Mouse (Mus musculus): ENCODE results near the gene Rcbtb2. TPM values are rescaled to one million over a fixed set of nuclear protein-coding genes. Genes with fewer than 3 reads are reported as not detected.
A peak's percentile ranks its signal among the peaks of the same experiment; 100 is the strongest.
"Not testable (repeated sequence)": the region's sequence is repeated elsewhere in the genome, so short reads cannot be mapped to it uniquely, and the experiment has no call there.

Gene Rcbtb2
- polyA plus RNA-seq (2012; rRNA removed): 11.8 and 17.0 TPM in 2 replicates

DNA sequence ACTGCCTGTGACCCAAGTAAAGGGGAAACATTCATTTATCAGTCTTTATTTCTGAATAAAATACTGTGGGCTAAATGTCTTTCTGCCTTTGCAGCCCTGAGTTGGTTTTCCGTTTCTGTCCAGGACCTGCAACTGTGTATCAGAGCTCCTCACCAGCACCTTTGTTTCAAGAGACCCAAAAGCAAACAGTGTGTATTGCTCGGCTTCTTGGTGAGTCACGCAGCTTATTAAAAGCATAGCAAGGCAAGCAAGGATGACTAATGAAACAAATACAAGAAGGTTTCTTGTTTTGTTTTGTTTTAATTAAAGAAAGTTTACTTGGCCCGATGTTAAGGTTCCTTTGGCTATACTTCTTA is at the start of gene Rcbtb2:
Rcbtb2 (plus strand) TSS at position 115 of the 356 bp plus-strand sequence.
- no peak for DNase-seq (ENCODE audit: low read depth, low spot score)
- WGBS: 19% methylated on average over 4 of the region's 4 CpGs

- DNase-seq (ENCODE audit: low read depth, low spot score): no peak
- 58% methylated on average over 2 of the region's 2 CpGs for WGBS
Measured at GRCm38 (mm10) chr14:73083563-73083962, 39.3 kb upstream of the Rcbtb2 start.

DNA sequence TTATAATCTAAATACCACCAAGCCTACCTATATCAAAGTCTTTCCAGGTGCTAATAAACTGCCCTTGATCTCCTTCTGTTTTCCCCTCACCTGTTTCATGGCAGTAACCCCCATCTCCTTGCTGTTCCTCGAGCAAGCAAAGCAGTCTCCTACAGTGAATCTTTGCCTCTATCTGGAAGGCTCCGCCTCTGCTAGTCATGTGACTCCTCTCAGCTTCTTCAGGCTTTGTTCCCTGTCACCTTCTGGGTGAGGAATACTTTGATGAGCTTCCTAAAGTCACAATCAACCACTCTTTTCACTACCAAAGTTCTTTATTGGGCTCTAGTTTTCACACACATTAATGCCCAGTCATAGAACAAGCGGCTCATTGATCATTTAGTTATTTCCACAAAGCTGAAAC is 36.4 kb upstream of the Rcbtb2 start:
- DNase-seq (ENCODE audit: low read depth, low spot score): no peak
- 58% methylated on average over 3 of the region's 3 CpGs for WGBS

GRCm38 (mm10) chr14:73087247-73087646 is 35.6 kb upstream of the Rcbtb2 start:
- no peak for DNase-seq (ENCODE audit: low read depth, low spot score)
- WGBS: 77% methylated on average over 5 of the region's 5 CpGs

DNA sequence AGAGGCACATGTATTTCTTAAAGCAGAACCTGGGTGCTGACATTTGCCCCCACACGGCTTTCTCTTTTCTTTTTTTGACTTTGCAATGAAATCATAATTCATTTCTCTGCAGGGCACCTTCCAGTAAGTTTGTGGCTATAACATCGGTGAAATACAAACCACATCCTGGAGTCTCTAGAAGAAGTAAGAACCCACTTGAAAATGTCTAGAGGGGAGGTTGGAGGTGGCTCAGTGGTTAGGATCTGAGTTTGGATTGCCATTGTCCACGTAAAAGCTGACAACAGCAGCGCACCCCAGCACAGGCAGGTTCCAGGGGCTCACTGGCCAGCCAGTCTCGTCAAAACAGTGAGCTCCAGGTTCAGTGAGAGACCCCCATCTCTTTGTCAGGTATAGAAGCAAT is 35.1 kb upstream of the Rcbtb2 start:
- 83% methylated on average over 5 of the region's 5 CpGs for WGBS
- DNase-seq (ENCODE audit: low read depth, low spot score): no peak

GRCm38 (mm10) chr14:73088224-73088623 is 34.6 kb upstream of the Rcbtb2 start:
- no peak for DNase-seq (ENCODE audit: low read depth, low spot score)
- 88% methylated on average over 1 of the region's 1 CpGs for WGBS

DNA sequence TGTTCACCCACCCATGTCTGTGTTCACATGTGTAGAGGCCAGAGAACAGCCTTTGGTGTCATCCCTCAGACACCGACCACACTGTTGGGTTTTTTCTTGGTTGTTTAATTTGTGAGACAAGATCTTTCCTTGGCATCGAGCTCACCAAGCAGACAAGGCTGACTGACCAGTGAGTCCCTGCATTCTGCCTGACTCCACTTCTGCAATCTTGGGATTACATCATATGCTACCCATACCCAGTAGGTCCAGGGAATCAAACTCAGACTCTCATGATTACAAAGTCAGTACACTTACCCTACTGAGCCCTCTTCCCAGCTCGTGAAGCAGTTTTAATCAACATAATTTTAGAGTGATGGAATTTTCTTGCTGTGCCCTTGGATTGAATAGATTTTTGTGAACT is 30.0 kb upstream of the Rcbtb2 start:
- DNase-seq (ENCODE audit: low read depth, low spot score): no peak
- 87% methylated on average over 3 of the region's 3 CpGs for WGBS

DNA sequence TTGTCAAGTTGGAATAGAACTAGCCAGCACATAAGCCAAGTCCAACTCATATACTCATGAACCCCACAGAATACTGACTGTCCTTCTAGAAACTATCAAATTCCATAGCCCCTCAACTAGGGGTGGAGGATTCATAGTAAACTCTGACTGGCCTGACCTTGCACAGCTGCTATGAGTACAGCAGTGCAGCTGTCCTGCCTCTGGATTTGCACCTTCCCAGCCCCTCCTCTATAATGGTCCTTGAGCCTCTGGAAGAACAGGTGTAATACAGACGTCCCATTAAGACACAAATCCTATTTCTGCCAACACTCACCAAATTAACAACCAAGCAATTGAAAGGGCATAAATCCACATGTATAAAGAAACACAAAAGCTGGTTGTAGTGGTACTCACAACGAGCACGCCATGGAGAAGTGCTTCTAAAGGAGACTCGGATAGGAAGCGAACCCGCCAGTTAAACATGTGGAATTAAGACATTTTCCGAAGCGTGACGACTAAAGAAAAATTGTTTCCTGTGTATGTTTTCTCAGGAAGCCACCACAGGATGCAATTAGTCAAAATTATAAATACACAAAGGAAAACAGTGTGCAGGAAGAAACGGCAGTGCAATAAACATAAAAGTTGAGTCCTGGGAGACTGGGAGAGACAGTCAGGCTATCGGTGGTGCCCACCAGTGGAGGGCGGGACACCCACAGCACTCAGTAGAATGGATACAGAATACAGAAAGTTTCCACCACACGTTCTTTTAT is 27.9 kb upstream of the Rcbtb2 start:
- no peak for DNase-seq (ENCODE audit: low read depth, low spot score)
- WGBS: 62% methylated on average over 13 of the region's 13 CpGs

- no peak for DNase-seq (ENCODE audit: low read depth, low spot score)
- 37% methylated on average over 10 of the region's 10 CpGs for WGBS
Measured at GRCm38 (mm10) chr14:73098677-73099387, 24.0 kb upstream of the Rcbtb2 start.

GRCm38 (mm10) chr14:73102270-73102865 is 20.5 kb upstream of the Rcbtb2 start:
- WGBS: 58% methylated on average over 12 of the region's 12 CpGs
- DNase-seq (ENCODE audit: low read depth, low spot score): no peak

DNA sequence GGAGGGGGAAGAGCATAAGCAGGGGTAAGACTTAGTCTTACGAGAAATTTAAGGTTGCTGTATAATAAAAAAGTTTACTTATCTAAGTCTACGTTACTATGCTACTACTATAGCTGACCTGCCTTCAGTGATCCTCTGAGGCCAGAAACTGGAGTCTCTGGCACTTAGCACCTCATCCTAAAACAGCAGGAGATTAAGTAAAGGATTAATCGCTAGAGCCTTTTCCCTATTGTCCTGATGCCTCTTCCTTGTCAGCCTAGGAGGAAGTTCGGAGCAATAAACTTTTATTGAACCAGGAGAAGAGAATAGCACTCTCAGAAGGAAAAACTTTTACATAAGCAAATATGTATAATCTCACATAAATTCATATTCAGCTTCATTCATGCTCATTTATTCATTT is 19.9 kb upstream of the Rcbtb2 start:
- DNase-seq (ENCODE audit: low read depth, low spot score): not testable (repeated sequence)
- 10% methylated on average over 4 of the region's 4 CpGs for WGBS

DNA sequence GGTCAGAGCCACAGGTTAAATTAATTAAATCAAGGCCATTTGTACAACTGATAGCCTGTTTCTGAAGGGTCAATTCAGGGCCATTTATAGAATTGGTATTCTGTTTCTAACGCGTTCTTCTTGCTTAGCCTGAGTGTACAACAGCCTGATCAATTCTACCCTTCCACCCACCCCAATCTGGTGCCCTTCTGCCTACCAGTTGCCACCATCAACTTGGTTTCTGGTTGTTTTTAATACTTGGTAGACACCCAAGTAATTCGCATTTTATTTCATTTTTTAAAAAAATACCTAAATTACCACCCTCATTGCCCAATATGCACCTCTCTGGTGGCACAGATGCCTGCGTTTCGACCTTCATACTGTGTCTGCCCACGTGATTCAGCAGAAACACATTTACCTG is 17.9 kb upstream of the Rcbtb2 start:
- no peak for DNase-seq (ENCODE audit: low read depth, low spot score)
- WGBS: 54% methylated on average over 6 of the region's 6 CpGs

DNA sequence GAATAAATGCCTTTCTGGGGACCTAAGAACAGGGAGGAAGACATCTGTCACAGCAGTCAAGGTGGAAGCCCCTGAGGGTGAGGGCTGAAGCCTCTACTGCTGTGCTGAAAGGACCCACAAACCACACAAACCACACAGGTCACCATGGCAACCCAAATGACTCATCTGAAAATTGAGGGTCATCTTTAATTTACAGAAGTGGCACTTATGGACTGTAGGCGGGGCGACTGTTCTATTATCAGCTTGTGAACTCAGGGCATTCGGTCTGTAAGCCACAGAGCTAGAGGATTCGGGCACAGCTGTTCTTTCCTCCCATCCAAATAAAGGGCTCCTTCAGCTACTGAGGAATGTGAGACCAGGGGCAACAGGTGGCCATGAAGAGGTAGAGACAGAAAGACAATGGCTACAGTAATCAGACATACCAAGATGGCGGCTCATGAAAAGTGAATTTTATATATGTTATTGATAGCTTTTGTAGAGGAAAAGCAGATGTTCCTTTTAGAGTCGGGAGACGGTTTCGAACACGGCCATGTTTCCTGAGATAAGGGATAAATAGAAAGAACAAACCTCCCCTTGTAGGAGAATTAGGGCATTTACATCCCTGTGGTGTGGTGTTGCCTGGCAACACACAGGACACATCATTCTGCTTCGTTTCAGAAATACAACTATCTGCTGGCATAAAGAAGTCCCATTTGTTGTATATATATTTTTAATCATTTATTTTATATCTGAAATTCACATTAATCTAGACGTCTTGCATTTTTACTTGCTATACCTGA is 17.2 kb upstream of the Rcbtb2 start:
- no peak for DNase-seq (ENCODE audit: low read depth, low spot score)
- WGBS: 51% methylated on average over 11 of the region's 11 CpGs

- DNase-seq (ENCODE audit: low read depth, low spot score): no peak
- WGBS: 17% methylated on average over 8 of the region's 8 CpGs
Measured at GRCm38 (mm10) chr14:73106234-73106711, 16.6 kb upstream of the Rcbtb2 start.

GRCm38 (mm10) chr14:73106957-73107356 is 15.9 kb upstream of the Rcbtb2 start:
- DNase-seq (ENCODE audit: low read depth, low spot score): peak; percentile 97
- 25% methylated on average over 4 of the region's 4 CpGs for WGBS

- peak; percentile 73 for DNase-seq (ENCODE audit: low read depth, low spot score)
- WGBS: 36% methylated on average over 7 of the region's 7 CpGs
Measured at GRCm38 (mm10) chr14:73107371-73107770, 15.5 kb upstream of the Rcbtb2 start.

GRCm38 (mm10) chr14:73107952-73108351 is 14.9 kb upstream of the Rcbtb2 start:
- WGBS: 77% methylated on average over 6 of the region's 6 CpGs
- DNase-seq (ENCODE audit: low read depth, low spot score): no peak

GRCm38 (mm10) chr14:73110682-73111081 is 12.2 kb upstream of the Rcbtb2 start:
- 59% methylated on average over 3 of the region's 3 CpGs for WGBS
- DNase-seq (ENCODE audit: low read depth, low spot score): no peak

DNA sequence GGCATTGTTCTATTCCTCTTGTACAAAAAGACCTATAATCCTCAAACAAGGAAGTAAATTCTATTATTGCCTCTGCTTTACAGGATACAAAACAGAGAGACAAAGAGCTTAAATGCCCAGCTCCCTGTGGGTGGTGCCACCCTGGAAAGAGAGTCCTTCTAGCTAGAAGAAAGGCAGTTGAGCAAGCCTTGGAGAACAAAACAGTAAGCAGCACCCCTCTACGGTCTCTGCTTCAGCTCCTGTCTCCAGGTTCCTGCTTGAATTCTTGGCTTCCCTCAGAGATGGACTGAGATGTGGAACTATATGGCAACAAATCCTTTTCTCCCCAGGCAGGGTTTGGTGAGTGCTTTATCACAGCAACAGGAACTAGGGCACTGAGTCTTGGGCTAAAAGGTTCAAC is 11.7 kb upstream of the Rcbtb2 start:
- DNase-seq (ENCODE audit: low read depth, low spot score): no peak
- 29% methylated on average over 1 of the region's 1 CpGs for WGBS
